Mouse (Mus musculus) forebrain, embryonic 11.5 days (tissue): ENCODE results near the gene Zfp384. TPM values are rescaled to one million over a fixed set of nuclear protein-coding genes. Genes with fewer than 3 reads are reported as not detected.

ENCODE experiments used
- ATAC-seq: fragments of 200-750 bp; cut with Nextera tagmentation; replicated peaks from 2 replicates; pipeline ENCODE4 v1.8.0; 2017; ENCODE audit warnings: moderate TSS enrichment; ENCODE audit not compliant: low FRiP score
- DNase-seq: peaks from one replicate; pipeline ENCODE4 v3.0.0-alpha.2; 2017; ENCODE audit warnings: low spot score
- H3K27ac ChIP-seq: fragments of 300-500 bp; sonication (generic); 2 replicates; pipeline ENCODE4 v1.5.1; 2014; ENCODE audit warnings: low read depth, low read length
- H3K27me3 ChIP-seq: fragments of 300-500 bp; sonication (generic); 2 replicates; pipeline ENCODE4 v1.6.1; 2014; ENCODE audit warnings: mild to moderate bottlenecking, low read length, mixed read lengths; ENCODE audit not compliant: control insufficient read depth, insufficient read depth
- H3K36me3 ChIP-seq: fragments of 300-500 bp; sonication (generic); 2 replicates; pipeline ENCODE4 v1.6.1; 2014; ENCODE audit warnings: mild to moderate bottlenecking, low read length, moderate library complexity, mixed read lengths; ENCODE audit not compliant: control insufficient read depth, insufficient read depth
- H3K4me1 ChIP-seq: fragments of 300-500 bp; sonication (generic); replicated peaks from 2 replicates; pipeline ENCODE4 v1.6.1; 2014; ENCODE audit warnings: low read length, mixed read lengths; ENCODE audit not compliant: control insufficient read depth, insufficient read depth
- H3K4me2 ChIP-seq: fragments of 300-500 bp; sonication (generic); 2 replicates; pipeline ENCODE4 v1.6.1; 2014; ENCODE audit warnings: low read depth, mild to moderate bottlenecking, low read length, moderate library complexity, mixed read lengths; ENCODE audit not compliant: severe bottlenecking
- H3K4me3 ChIP-seq: fragments of 300-500 bp; sonication (generic); 2 replicates; pipeline ENCODE4 v1.5.1; 2014; ENCODE audit warnings: low read depth, low read length
- H3K9ac ChIP-seq: fragments of 300-500 bp; sonication (generic); 2 replicates; pipeline ENCODE4 v1.6.1; 2014; ENCODE audit warnings: low read length
- H3K9me3 ChIP-seq: fragments of 300-500 bp; sonication (generic); 2 replicates; pipeline ENCODE4 v1.6.1; 2016; ENCODE audit warnings: low read length, mixed read lengths; ENCODE audit not compliant: control insufficient read depth
- WGBS: fragments of 180-500 bp; shearing (Covaris S2); extraction: QIAGEN DNeasy Blood & Tissue Kit; methylation state at CpG from one replicate; pipeline ENCODE4 v1.1.7; 2014; 5-methylcytosine and 5-hydroxymethylcytosine counted together
- polyA plus RNA-seq: library from polyadenylated mRNA; unstranded; fragments of >200 nt; fragmentation: Nextera tagmentation; extraction: Ambion mirVana; gene quantifications from 2 replicates; pipeline ENCODE4 v1.2.1, GENCODE M21; 2014

Zfp384 gene
- polyA plus RNA-seq = 9.0 and 10.2 TPM in 2 replicates

GRCm38 (mm10) chr6:125009129-125009180 lies at the start of gene Zfp384:
Gene Zfp384, plus strand, starts transcription at chr6:125009145.
- Histone ChIP-seq H3K4me2 (peak within 1 kb of the TSS; percentile 73), H3K27me3 (no peaks in the 10 kb centered on the region), H3K36me3 (no peaks in the 10 kb centered on the region; the same call in 1 of the 2 replicates), H3K4me1 (peaks cover 2% of the 10 kb centered on the region; the same call in 1 of the 2 replicates), H3K9ac (peak within 1 kb of the TSS; percentile 95), H3K4me3 (peak within 1 kb of the TSS; percentile 92), H3K27ac (peak within 1 kb of the TSS; percentile 97), H3K9me3 (no peaks in the 10 kb centered on the region)
- no peak for DNase-seq
- ATAC-seq = no peak
- WGBS = 0% methylated on average over 3 of the region's 3 CpGs

- no peak for DNase-seq
- H3K9me3 ChIP-seq = no peaks in the 10 kb centered on the region
- no peak overlapping the region for H3K27ac ChIP-seq
- no peak overlapping the region for H3K9ac ChIP-seq
- ATAC-seq = no peak
- whole genome bisulfite sequencing = 91% methylated on average over 13 of the region's 13 CpGs
- no peaks in the 10 kb centered on the region for H3K27me3 ChIP-seq
- H3K4me2 ChIP-seq = no peak overlapping the region
- peaks cover 6% of the 10 kb centered on the region; the same call in 1 of the 2 replicates for H3K36me3 ChIP-seq
- no peak overlapping the region for H3K4me3 ChIP-seq
- H3K4me1 ChIP-seq = peaks cover 5% of the 10 kb centered on the region; the same call in 1 of the 2 replicates
These were observed 49.0 kb upstream of the Zfp384 start for GRCm38 (mm10) chr6:124959960-124960359.

GRCm38 (mm10) chr6:124961021-124961420 lies 47.9 kb upstream of the Zfp384 start:
- Histone ChIP-seq H3K9ac (no peak overlapping the region), H3K4me3 (no peak overlapping the region), H3K9me3 (no peaks in the 10 kb centered on the region), H3K4me2 (no peak overlapping the region), H3K27me3 (no peaks in the 10 kb centered on the region), H3K4me1 (peaks cover 5% of the 10 kb centered on the region; the same call in 1 of the 2 replicates), H3K36me3 (peaks cover 6% of the 10 kb centered on the region; the same call in 1 of the 2 replicates), H3K27ac (no peak overlapping the region)
- DNase-seq = no peak
- 96% methylated on average over 12 of the region's 12 CpGs for WGBS
- no peak for ATAC-seq

- Histone ChIP-seq H3K27ac (no peak overlapping the region), H3K4me3 (peak overlapping the region; percentile 78), H3K4me1 (peaks cover 7% of the 10 kb centered on the region; the same call in 1 of the 2 replicates), H3K9ac (peak overlapping the region; percentile 95), H3K36me3 (peaks cover 4% of the 10 kb centered on the region; the same call in 1 of the 2 replicates), H3K27me3 (no peaks in the 10 kb centered on the region), H3K4me2 (peak overlapping the region; percentile 92), H3K9me3 (no peaks in the 10 kb centered on the region)
- 44% methylated on average over 16 of the region's 16 CpGs for WGBS
- ATAC-seq = peak; percentile 28
- no peak for DNase-seq
These were observed 44.3 kb upstream of the Zfp384 start for GRCm38 (mm10) chr6:124964638-124965037.

- Histone ChIP-seq H3K27me3 (no peaks in the 10 kb centered on the region), H3K9me3 (no peaks in the 10 kb centered on the region), H3K4me3 (peak within 1 kb of the TSS; percentile 78), H3K9ac (peak within 1 kb of the TSS; percentile 95), H3K36me3 (peaks cover 3% of the 10 kb centered on the region; the same call in 1 of the 2 replicates), H3K27ac (peak within 1 kb of the TSS; percentile 83), H3K4me1 (peaks cover 7% of the 10 kb centered on the region; the same call in 1 of the 2 replicates), H3K4me2 (peak within 1 kb of the TSS; percentile 92)
- peak; percentile 96 for ATAC-seq
- under 1% methylated on average over 68 of the region's 68 CpGs for WGBS
- peak; percentile 97 for DNase-seq
These were observed 43.7 kb upstream of the Zfp384 start, which contains the start of gene Cops7a for GRCm38 (mm10) chr6:124965088-124965719. Gene Cops7a, minus strand, starts transcription at chr6:124965538.

GRCm38 (mm10) chr6:124965747-124966146 lies 43.2 kb upstream of the Zfp384 start:
- ATAC-seq (no peak), DNase-seq (peak; percentile 58)
- peak overlapping the region; percentile 95 for H3K9ac ChIP-seq
- H3K9me3 ChIP-seq = no peaks in the 10 kb centered on the region
- peaks cover under 1% of the 10 kb centered on the region; the same call in 1 of the 2 replicates for H3K36me3 ChIP-seq
- no peaks in the 10 kb centered on the region for H3K27me3 ChIP-seq
- H3K4me2 ChIP-seq = peak overlapping the region; percentile 92
- H3K27ac ChIP-seq = peak overlapping the region; percentile 83
- peaks cover 7% of the 10 kb centered on the region; the same call in 1 of the 2 replicates for H3K4me1 ChIP-seq
- peak overlapping the region; percentile 78 for H3K4me3 ChIP-seq
- WGBS = 15% methylated on average over 15 of the region's 15 CpGs

- WGBS = 97% methylated on average over 7 of the region's 7 CpGs
- no peak overlapping the region for H3K27ac ChIP-seq
- no peak overlapping the region for H3K9ac ChIP-seq
- no peak for DNase-seq
- ATAC-seq = no peak
- H3K27me3 ChIP-seq = no peaks in the 10 kb centered on the region
- peak overlapping the region; percentile 92; the same call in 1 of the 2 replicates for H3K4me2 ChIP-seq
- no peak overlapping the region for H3K4me3 ChIP-seq
- no peaks in the 10 kb centered on the region; the same call in 1 of the 2 replicates for H3K36me3 ChIP-seq
- H3K9me3 ChIP-seq = no peaks in the 10 kb centered on the region
- peaks cover 7% of the 10 kb centered on the region; the same call in 1 of the 2 replicates for H3K4me1 ChIP-seq
These were observed 42.4 kb upstream of the Zfp384 start for GRCm38 (mm10) chr6:124966466-124967118.

GRCm38 (mm10) chr6:124967766-124968165 lies 41.2 kb upstream of the Zfp384 start:
- H3K4me2 ChIP-seq = no peak overlapping the region
- H3K36me3 ChIP-seq = no peaks in the 10 kb centered on the region; the same call in 1 of the 2 replicates
- H3K9me3 ChIP-seq = no peaks in the 10 kb centered on the region
- DNase-seq (peak; percentile 74), ATAC-seq (no peak)
- no peak overlapping the region for H3K4me3 ChIP-seq
- H3K9ac ChIP-seq = no peak overlapping the region
- H3K4me1 ChIP-seq = peaks cover 7% of the 10 kb centered on the region; the same call in 1 of the 2 replicates
- H3K27me3 ChIP-seq = no peaks in the 10 kb centered on the region
- no peak overlapping the region for H3K27ac ChIP-seq
- WGBS = 67% methylated on average over 4 of the region's 4 CpGs
